Mouse (Mus musculus): ENCODE results near the gene Rnpep.

GRCm38 (mm10) chr1:135252854-135253253 lies 31.0 kb downstream of the Rnpep start:
- TF ChIP-seq TBP (conservative IDR thresholded peaks at IDR 0.05; ENCODE audit: low read depth, low read length) (no peak), IRF4 (IDR thresholded peaks at IDR 0.05; ENCODE audit: low read depth, low read length) (no peak), USF1 (IDR thresholded peaks at IDR 0.05; ENCODE audit: low read depth, low read length) (no peak), CTCF (conservative IDR thresholded peaks at IDR 0.05 in 1 of 2, IDR thresholded peaks at IDR 0.05 in 1 of 2; ENCODE audit: low read depth in 2 of 2, low read length in 2 of 2) (no peak)

Measured in CH12.LX (cell line).